Mouse (Mus musculus) myocyte (in vitro differentiated cells): Measurements from ENCODE around the gene BC003965. TPM values are rescaled to one million over a fixed set of nuclear protein-coding genes. Genes with fewer than 3 reads are reported as not detected.
"Not testable (repeated sequence)": the region's sequence is repeated elsewhere in the genome, so short reads cannot be mapped to it uniquely, and the experiment has no call there.

Source experiments
- H3K27me3 ChIP-seq: one replicate; pipeline ENCODE4 v1.6.1; 2011; ENCODE audit not compliant: control insufficient read depth, insufficient read depth, insufficient read length
- H3K36me3 ChIP-seq: one replicate; pipeline ENCODE4 v1.6.1; 2011; ENCODE audit not compliant: control insufficient read depth, insufficient read depth
- H3K4me2 ChIP-seq: one replicate; pipeline ENCODE4 v1.6.1; 2011; ENCODE audit warnings: low read depth, control low read depth
- H3K4me3 ChIP-seq: one replicate; pipeline ENCODE4 v1.5.1; 2011; ENCODE audit warnings: mild to moderate bottlenecking, control low read depth, moderate library complexity
- H3K79me2 ChIP-seq: one replicate; pipeline ENCODE4 v1.6.1; 2011; ENCODE audit not compliant: control insufficient read depth, insufficient read depth
- H3ac ChIP-seq: one replicate; pipeline ENCODE4 v1.6.1; 2011; ENCODE audit not compliant: control insufficient read depth, insufficient read length
- CEBPB ChIP-seq: IDR thresholded peaks from 2 replicates; pipeline ENCODE4 v1.6.1; 2011; ENCODE audit warnings: mild to moderate bottlenecking, moderate library complexity; ENCODE audit not compliant: poor library complexity, insufficient read depth, severe bottlenecking
- E2F4 ChIP-seq: IDR thresholded peaks from one replicate; pipeline ENCODE4 v1.6.1; 2011; ENCODE audit warnings: mild to moderate bottlenecking, control low read depth, moderate library complexity; ENCODE audit not compliant: insufficient read depth
- MAX ChIP-seq: IDR thresholded peaks from one replicate; pipeline ENCODE4 v1.6.1; 2011; ENCODE audit warnings: low read depth, mild to moderate bottlenecking, control low read depth
- MYOD1 ChIP-seq, 3 experiments: IDR thresholded peaks; one replicate each; pipeline ENCODE4 v1.6.1; 2011; ENCODE audit warnings: control low read depth in 2 of 3, low read depth in 2 of 3, mild to moderate bottlenecking in 2 of 3, moderate library complexity in 1 of 3; ENCODE audit not compliant: insufficient read length in 2 of 3, control insufficient read depth in 1 of 3
- MYOG ChIP-seq, 3 experiments: IDR thresholded peaks; one replicate each; pipeline ENCODE4 v1.6.1; 2011; ENCODE audit warnings: control low read depth in 2 of 3, low read depth in 2 of 3, mild to moderate bottlenecking in 2 of 3; ENCODE audit not compliant: insufficient read length in 2 of 3, control insufficient read depth in 1 of 3, insufficient read depth in 1 of 3
- POLR2A ChIP-seq: IDR thresholded peaks from one replicate; pipeline ENCODE4 v1.6.1; 2011; ENCODE audit warnings: low read depth, mild to moderate bottlenecking, control low read depth, moderate library complexity; ENCODE audit not compliant: insufficient read length
- POLR2AphosphoS2 ChIP-seq: IDR thresholded peaks from one replicate; pipeline ENCODE4 v1.6.1; 2011; ENCODE audit warnings: low read depth, control low read depth; ENCODE audit not compliant: insufficient read length
- REST ChIP-seq: IDR thresholded peaks from one replicate; pipeline ENCODE4 v1.6.1; 2011; ENCODE audit warnings: mild to moderate bottlenecking, control low read depth, moderate library complexity; ENCODE audit not compliant: insufficient read depth, insufficient read length
- SRF ChIP-seq: IDR thresholded peaks from one replicate; pipeline ENCODE4 v1.6.1; 2011; ENCODE audit warnings: low read depth; ENCODE audit not compliant: control insufficient read depth, insufficient read length
- TCF12 ChIP-seq: IDR thresholded peaks from one replicate; pipeline ENCODE4 v1.6.1; 2011; ENCODE audit warnings: mild to moderate bottlenecking, control low read depth; ENCODE audit not compliant: poor library complexity, insufficient read depth, severe bottlenecking
- TCF3 ChIP-seq: IDR thresholded peaks from one replicate; pipeline ENCODE4 v1.6.1; 2011; ENCODE audit warnings: low read depth, control low read depth; ENCODE audit not compliant: insufficient read length
- USF1 ChIP-seq: IDR thresholded peaks from one replicate; pipeline ENCODE4 v1.6.1; 2011; ENCODE audit warnings: low read depth, mild to moderate bottlenecking, control low read depth, moderate library complexity
- polyA plus RNA-seq: library from polyadenylated mRNA; unstranded; fragments of >200 nt; fragmentation: generic; extraction: Trizol; gene quantifications from one replicate; pipeline ENCODE4 v1.2.1, GENCODE M21; 2012; ENCODE audit warnings: missing spikeins

The BC003965 gene
- polyA plus RNA-seq, 1 experiment: 13.7 TPM

DNA sequence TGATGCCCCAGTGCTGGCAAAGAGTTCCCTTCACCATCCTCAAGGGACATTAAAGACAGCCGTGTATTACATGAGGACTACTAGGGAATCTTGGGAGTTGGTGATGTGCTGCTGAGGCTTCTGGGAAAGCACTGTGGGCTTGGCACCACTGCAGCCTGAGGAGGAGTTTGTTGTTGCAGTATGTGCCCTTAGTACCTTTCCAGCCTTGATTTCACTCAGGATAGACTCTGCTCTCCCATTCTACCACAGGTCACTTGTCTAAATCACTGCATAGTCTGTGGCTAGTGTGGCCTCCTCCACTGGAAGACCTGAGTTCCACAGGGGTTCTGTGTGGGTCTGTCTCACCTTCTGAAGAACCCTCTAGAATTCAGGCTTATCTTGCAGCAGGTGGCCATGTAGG is 36.4 kb downstream of the BC003965 start:
- H3K4me2 ChIP-seq: no peak overlapping the region
- no peaks in the 10 kb centered on the region for H3K27me3 ChIP-seq
- H3K79me2 ChIP-seq: no peaks in the 10 kb centered on the region
- H3K36me3 ChIP-seq: no peaks in the 10 kb centered on the region
- no peak overlapping the region for H3K4me3 ChIP-seq
- TF ChIP-seq POLR2A: no peak
- TF ChIP-seq E2F4: no peak
- TF ChIP-seq MYOD1 (IDR thresholded peaks at IDR 0.05; ENCODE audit: control insufficient read depth in 1 of 3, insufficient read length in 2 of 3, low read depth in 2 of 3): no peak
- no peak for TF ChIP-seq SRF
- no peak for TF ChIP-seq TCF12
- no peak for TF ChIP-seq TCF3
- TF ChIP-seq REST: no peak
- no peak for TF ChIP-seq POLR2AphosphoS2
- TF ChIP-seq MAX: no peak
- TF ChIP-seq CEBPB: no peak
- TF ChIP-seq USF1: no peak
- no peak for TF ChIP-seq MYOG (IDR thresholded peaks at IDR 0.05; ENCODE audit: control insufficient read depth in 1 of 3, insufficient read depth in 1 of 3, insufficient read length in 2 of 3, low read depth in 2 of 3)
- no peak overlapping the region for H3ac ChIP-seq

DNA sequence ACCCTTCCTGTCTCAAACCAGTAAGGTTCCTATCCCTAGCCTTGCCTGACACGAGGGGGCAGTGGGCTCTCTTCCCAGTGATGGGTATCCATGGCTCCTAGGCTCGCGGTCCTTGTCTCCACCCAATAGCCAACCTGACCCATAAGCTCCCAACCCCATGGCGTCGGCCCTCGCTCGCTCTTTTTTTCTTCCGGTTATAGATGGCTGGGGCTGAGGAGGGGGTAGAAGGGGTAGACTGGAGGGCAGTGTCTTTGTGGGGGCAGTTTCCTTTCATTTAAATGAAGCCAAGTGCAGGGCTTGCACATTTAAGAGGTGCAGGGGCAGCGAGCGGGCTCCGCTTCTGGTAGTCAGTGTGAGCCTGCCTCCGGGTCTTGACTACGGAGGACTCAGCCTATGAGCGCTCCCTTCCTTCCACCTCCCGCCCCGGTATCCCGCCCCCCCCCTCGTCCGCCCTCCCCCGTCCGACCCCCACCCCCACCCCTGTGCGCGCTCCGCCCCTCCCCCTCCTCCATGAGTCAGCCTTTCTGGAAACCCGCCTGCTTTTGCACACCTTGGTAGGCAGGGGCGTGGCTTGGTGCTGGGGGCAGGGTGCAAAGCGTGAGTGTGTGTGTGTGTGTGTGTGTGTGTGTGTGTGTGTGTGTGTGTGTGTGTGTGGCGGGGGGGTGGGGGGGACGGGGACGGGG is 37.6 kb downstream of the BC003965 start:
- Histone ChIP-seq H3K79me2 (no peaks in the 10 kb centered on the region), H3K4me3 (no peak overlapping the region), H3K4me2 (no peak overlapping the region), H3K36me3 (no peaks in the 10 kb centered on the region), H3ac (no peak overlapping the region), H3K27me3 (no peaks in the 10 kb centered on the region)
- TF ChIP-seq TCF12: no peak
- TF ChIP-seq TCF3: no peak
- TF ChIP-seq SRF: no peak

DNA sequence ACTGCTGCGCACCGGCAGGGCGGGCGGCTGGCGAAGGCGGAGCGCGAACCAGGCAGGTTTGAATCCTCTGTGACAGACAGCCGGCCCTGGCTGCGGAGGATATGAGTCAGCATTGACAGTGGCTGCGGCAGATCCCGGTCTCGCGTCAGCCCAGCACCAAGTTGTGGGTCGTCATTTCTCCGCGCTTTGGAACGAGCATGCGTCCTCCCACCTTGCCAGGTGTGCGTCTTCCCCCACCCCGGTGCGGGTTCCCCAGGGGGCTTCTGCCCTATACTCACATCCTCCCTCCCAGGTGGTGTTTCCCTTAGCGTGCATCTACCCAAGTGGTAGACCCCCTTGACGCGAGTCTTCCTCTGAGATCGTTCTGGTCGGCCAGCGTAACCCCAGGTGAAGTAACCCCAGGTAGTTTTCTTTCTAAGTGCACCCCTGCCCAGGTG is 38.2 kb downstream of the BC003965 start:
- H3K36me3 ChIP-seq, H3K4me2 ChIP-seq, H3K79me2 ChIP-seq, H3ac ChIP-seq, H3K4me3 ChIP-seq, H3K27me3 ChIP-seq: not testable (repeated sequence)

DNA sequence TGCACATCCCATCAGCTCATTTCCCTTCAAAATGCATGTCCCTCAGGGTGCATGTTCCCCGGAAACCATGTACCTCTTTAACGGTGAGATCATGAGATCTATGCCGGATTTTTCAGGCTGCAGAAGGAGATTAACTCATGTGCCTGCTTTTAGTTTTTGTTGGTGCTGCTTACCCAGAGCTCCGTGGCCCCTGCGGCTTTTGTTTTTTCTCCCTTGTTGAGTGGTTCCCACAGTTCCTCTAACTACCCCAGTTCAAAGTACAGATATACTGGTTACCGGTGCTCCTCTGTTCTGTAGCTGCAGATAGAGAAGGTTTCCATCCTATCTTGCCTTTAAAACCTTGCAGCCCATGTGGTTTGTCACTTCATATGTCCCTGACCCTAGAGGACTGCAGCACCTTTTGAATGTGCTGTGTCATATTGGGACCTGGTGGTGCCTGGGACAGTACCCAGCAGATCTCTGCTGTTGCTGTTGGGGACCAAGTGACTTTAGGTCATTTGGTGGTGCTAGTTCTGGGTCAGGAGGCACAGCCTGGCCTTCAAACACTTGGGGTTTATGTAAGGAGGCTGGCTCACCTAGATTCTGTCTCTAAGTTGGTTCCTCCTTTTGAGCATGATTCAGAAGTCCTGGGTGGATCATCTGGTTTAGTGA is 38.7 kb downstream of the BC003965 start:
- no peaks in the 10 kb centered on the region for H3K79me2 ChIP-seq
- H3ac ChIP-seq: no peak overlapping the region
- no peak overlapping the region for H3K4me2 ChIP-seq
- H3K4me3 ChIP-seq: no peak overlapping the region
- H3K27me3 ChIP-seq: no peaks in the 10 kb centered on the region
- no peak for TF ChIP-seq POLR2A
- TF ChIP-seq E2F4: no peak
- no peak for TF ChIP-seq MYOG (IDR thresholded peaks at IDR 0.05; ENCODE audit: control insufficient read depth in 1 of 3, insufficient read depth in 1 of 3, insufficient read length in 2 of 3, low read depth in 2 of 3)
- no peak for TF ChIP-seq SRF
- TF ChIP-seq MAX: no peak
- TF ChIP-seq TCF12: no peak
- TF ChIP-seq REST: no peak
- TF ChIP-seq POLR2AphosphoS2: no peak
- TF ChIP-seq TCF3: no peak
- TF ChIP-seq USF1: no peak
- no peak for TF ChIP-seq CEBPB
- no peak for TF ChIP-seq MYOD1 (IDR thresholded peaks at IDR 0.05; ENCODE audit: control insufficient read depth in 1 of 3, insufficient read length in 2 of 3, low read depth in 2 of 3)
- H3K36me3 ChIP-seq: no peaks in the 10 kb centered on the region

DNA sequence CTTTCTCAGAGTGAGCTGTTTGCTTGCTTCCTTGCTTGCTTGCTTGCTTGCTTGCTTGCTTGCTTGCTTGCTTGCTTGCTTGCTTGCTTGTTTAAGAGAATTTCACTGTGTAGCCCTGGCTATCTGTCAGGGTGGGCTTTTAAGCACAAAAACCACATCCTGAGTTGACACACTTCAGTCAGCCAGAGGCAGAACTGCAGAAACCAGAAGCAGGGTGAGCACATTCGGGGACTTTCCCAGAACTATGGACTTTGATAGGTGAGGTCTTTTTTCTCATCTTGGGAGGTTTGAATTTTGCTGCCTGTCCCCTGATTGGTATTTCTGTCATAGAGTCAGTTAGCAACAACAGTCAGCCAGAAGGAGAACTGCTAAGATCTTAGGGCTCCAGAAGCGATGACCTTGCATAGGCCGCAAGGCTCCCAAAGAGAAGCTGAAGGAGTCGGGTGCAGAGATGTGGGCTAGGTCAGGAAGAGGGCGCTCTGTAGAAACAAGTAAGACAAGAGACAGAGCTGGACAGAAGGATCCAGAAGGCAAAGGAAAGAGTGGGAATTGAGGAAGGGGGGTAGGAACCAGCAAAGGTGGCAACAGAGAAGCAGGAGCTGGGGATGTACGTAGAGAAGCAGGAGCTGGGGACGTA is 40.4 kb downstream of the BC003965 start:
- no peaks in the 10 kb centered on the region for H3K36me3 ChIP-seq
- no peaks in the 10 kb centered on the region for H3K79me2 ChIP-seq
- H3K27me3 ChIP-seq: no peaks in the 10 kb centered on the region
- no peak overlapping the region for H3ac ChIP-seq
- TF ChIP-seq POLR2AphosphoS2: no peak
- no peak for TF ChIP-seq REST
- H3K4me3 ChIP-seq: no peak overlapping the region
- no peak overlapping the region for H3K4me2 ChIP-seq
